Mouse (Mus musculus) heart, postnatal 10 days (tissue): ENCODE data around the gene Bank1. TPM values are rescaled to one million over a fixed set of nuclear protein-coding genes. Genes with fewer than 3 reads are reported as not detected.

Experiments
- DNase-seq, 2 experiments: peaks; one replicate each; pipeline ENCODE4 v3.0.0; 2021
- intact Hi-C: fragments of 180-260 bp; cut with DNase I; formaldehyde crosslinking; loops from one replicate; pipeline ENCODE4 v1.15.1; 2025
- total RNA-seq, 2 experiments: library from RNA; stranded (reverse); gene quantifications; 2 replicates each; pipeline ENCODE4 v1.2.3; 2021

The Bank1 gene
- total RNA-seq, 2 experiments from 2014 or later, result 0.55 to 0.84 TPM

- no peak for DNase-seq
- intact Hi-C loops, result no loop called here
These were observed 71.2 kb downstream of the Bank1 start for GRCm38 (mm10) chr3:136254713-136255112.

- intact Hi-C loops, result no loop called here
- no peak for DNase-seq
These were observed 73.0 kb downstream of the Bank1 start for GRCm38 (mm10) chr3:136252820-136253219.

- DNase-seq, result no peak
- intact Hi-C loops, result no loop called here
These were observed 74.3 kb downstream of the Bank1 start for GRCm38 (mm10) chr3:136251578-136251977.

GRCm38 (mm10) chr3:136247331-136247730, 78.5 kb downstream of the Bank1 start:
- intact Hi-C loops, result no loop called here
- DNase-seq, result no peak

GRCm38 (mm10) chr3:136244931-136245330, 80.9 kb downstream of the Bank1 start:
- intact Hi-C loops, result no loop called here
- DNase-seq, result no peak

- intact Hi-C loops, result no loop called here
- no peak for DNase-seq
These were observed 87.1 kb downstream of the Bank1 start for GRCm38 (mm10) chr3:136238790-136239189.

GRCm38 (mm10) chr3:136233507-136233906, 92.4 kb downstream of the Bank1 start:
- no peak for DNase-seq
- intact Hi-C loops, result no loop called here

GRCm38 (mm10) chr3:136230602-136231151, 95.2 kb downstream of the Bank1 start:
- DNase-seq, result no peak
- intact Hi-C loops, result no loop called here

GRCm38 (mm10) chr3:136189661-136190228, 136.1 kb downstream of the Bank1 start:
- intact Hi-C loops, result no loop called here
- DNase-seq, result no peak

- no peak for DNase-seq
- intact Hi-C loops, result no loop called here
These were observed 139.2 kb downstream of the Bank1 start for GRCm38 (mm10) chr3:136186548-136187113.

GRCm38 (mm10) chr3:136171631-136172030, 154.2 kb downstream of the Bank1 start:
- intact Hi-C loops, result no loop called here

GRCm38 (mm10) chr3:136168071-136168470, 157.8 kb downstream of the Bank1 start:
- intact Hi-C loops, result no loop called here
- DNase-seq, result no peak

More at GRCm38 (mm10) chr3:136171631-136172030, 154.2 kb downstream of the Bank1 start:
- DNase-seq, result no peak

GRCm38 (mm10) chr3:136166671-136167070, 159.2 kb downstream of the Bank1 start:
- DNase-seq, result no peak
- intact Hi-C loops, result no loop called here

GRCm38 (mm10) chr3:136166033-136166361, 159.9 kb downstream of the Bank1 start:
- intact Hi-C loops, result no loop called here
- DNase-seq, result no peak

GRCm38 (mm10) chr3:136165167-136166032, 160.5 kb downstream of the Bank1 start:
- DNase-seq, result peak; percentile 75 to 80
- intact Hi-C loops, result no loop called here

GRCm38 (mm10) chr3:136158059-136158458, 167.8 kb downstream of the Bank1 start:
- no peak for DNase-seq
- intact Hi-C loops, result no loop called here

- DNase-seq, result no peak
- intact Hi-C loops, result no loop called here
These were observed 170.3 kb downstream of the Bank1 start for GRCm38 (mm10) chr3:136155555-136155954.

- intact Hi-C loops, result no loop called here
- no peak for DNase-seq
These were observed 175.0 kb downstream of the Bank1 start for GRCm38 (mm10) chr3:136150886-136151285.

GRCm38 (mm10) chr3:136147166-136147565, 178.7 kb downstream of the Bank1 start:
- intact Hi-C loops, result no loop called here
- DNase-seq, result no peak

- DNase-seq, result no peak
- intact Hi-C loops, result no loop called here
These were observed 193.9 kb downstream of the Bank1 start for GRCm38 (mm10) chr3:136132013-136132412.

- intact Hi-C loops, result no loop called here
- DNase-seq, result no peak
These were observed 210.2 kb downstream of the Bank1 start for GRCm38 (mm10) chr3:136115478-136116215.
